Mouse (Mus musculus) T-helper 17 cell (primary cell): Measurements from ENCODE around the gene Bod1.

ENCODE experiments used
- in situ Hi-C, 2 experiments: fragments of 300-600 bp; cut with MboI, MseI; formaldehyde crosslinking; loops; 1 replicate in 1 of 2; 2 replicates in 1 of 2; pipeline ENCODE4 v1.15.1; 2025; ENCODE audit warnings: high pct_unique_total_duplicates in 2 of 2

Gene Bod1

GRCm38 (mm10) chr11:31671354-31672169 lies at the start of gene Bod1:
TSS of gene Bod1 (minus strand) at chr11:31671885.
- in situ Hi-C loops = loop anchor here in 1 of 2 experiments (10.0 kb wide), 2 partner anchors 463 to 493 kb away; no protein-coding TSS in a partner anchor

DNA sequence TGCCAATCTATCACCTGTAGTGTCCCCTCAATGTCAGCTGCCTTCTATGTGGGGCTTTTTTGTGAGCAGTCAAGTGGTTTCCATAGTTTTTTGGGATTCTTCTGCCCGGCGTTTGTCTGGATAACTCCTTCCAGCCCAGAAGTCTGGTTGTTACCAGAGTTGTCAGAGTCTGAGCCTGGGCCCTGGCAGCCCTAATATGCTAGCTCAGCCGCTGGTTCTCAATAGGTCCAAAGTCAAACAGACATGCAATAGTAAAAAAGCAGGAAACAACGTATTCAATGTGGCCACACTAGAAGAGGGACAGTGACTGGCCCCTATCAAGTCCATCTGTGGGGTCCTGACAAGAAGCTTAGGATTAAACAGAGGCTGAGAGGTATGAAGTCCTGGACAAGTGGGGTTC lies 47.4 kb upstream of the Bod1 start:
- in situ Hi-C loops = no loop called here

- in situ Hi-C loops = no loop called here
Observed at GRCm38 (mm10) chr11:31717926-31718735, 46.4 kb upstream of the Bod1 start.

DNA sequence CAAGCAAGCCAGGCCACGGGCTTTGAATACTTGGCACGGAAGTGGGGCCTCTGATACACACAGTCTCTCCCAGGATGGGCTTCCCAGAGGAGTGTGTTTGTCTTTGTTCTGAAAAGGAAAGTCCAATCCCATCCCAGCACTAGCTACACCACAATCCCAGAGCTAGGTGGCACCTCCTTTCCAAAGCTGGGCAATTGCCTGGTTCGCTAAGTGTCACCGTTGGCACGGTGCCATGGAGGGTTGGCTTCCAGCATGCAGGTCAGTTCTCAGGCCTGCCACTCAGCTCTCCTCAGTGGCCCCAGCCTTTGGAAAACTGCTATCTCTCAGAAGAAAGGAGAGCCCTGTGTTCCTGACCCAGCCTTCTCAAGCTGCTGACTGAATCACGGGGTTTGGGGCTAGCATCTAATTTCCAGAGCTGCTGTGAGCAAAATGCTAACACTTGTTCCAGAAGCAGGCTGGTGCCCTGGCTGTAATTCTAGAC lies 42.0 kb upstream of the Bod1 start:
- in situ Hi-C loops = no loop called here

- in situ Hi-C loops = no loop called here
Observed at GRCm38 (mm10) chr11:31713116-31713515, 41.4 kb upstream of the Bod1 start.

DNA sequence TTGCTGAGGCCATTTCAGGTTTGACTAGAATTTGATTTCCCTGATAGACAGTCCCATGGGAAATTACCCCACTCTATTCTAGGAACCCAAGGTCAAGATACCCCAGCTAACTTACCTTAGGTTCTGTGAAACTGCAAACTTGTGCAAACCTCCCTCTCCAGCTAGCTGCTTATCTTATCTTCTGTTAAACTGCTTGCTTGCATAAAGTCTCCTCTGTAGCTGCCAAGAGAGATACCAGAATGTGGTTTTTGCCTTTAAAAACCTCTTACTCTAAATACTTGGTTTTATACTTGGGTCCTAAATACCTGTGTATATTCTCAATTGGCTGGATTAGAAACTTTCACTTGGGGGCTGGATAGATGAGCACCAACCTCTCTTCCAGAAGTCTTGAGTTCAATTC lies 36.1 kb upstream of the Bod1 start:
- in situ Hi-C loops = loop anchor here in 1 of 2 experiments (10.0 kb wide), 1 partner anchor 1383 kb away; no protein-coding TSS in a partner anchor

DNA sequence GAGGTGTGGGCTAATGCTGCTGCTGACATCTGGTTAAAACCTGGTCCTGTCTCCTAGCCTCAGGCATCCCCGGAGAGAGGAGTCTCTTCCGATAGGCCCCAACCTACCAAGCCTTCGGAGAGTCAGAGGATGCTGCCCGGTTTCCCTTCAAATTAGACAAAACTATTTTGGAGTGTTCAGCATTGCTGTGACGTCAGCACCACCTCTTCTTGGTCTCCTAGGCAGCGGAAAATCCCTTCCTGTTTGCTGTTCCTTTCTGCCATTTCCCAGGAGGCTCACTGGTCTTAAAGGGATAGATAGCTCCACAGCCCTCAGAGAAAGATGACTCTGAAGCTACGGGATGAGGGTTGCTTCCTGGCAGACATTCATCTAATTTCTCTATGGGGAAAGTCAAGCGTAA lies 31.5 kb upstream of the Bod1 start:
- in situ Hi-C loops = loop anchor here in 1 of 2 experiments (10.0 kb wide), 1 partner anchor 1378 kb away; no protein-coding TSS in a partner anchor

- in situ Hi-C loops = loop anchor here in 1 of 2 experiments (10.0 kb wide), 1 partner anchor 1377 kb away; no protein-coding TSS in a partner anchor
Observed at GRCm38 (mm10) chr11:31701901-31702300, 30.2 kb upstream of the Bod1 start.

- in situ Hi-C loops = loop anchor here in 1 of 2 experiments (25.0 kb wide), 1 partner anchor 463 kb away; no protein-coding TSS in a partner anchor
Observed at GRCm38 (mm10) chr11:31699502-31699901, 27.8 kb upstream of the Bod1 start.

DNA sequence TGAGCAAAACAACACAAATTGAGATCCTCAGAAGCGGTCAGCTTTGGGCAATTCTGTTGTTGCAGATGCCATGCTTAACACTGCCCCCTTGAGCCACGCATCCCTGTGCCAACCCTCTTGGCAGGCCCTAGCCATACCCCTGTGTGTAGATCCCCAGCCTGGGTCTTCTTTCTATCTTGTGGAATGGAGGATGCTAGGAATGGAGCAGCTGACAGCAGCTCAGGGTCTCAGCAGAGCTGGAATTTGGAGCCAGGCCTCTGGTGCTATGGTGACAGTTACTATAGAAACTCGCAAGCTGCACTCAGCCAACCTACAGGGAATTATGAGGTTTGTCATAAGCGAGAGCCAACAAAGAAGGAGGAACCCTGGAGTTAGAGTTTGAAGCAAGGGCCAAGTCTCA lies 23.1 kb upstream of the Bod1 start:
- in situ Hi-C loops = loop anchor here in 1 of 2 experiments (25.0 kb wide), 1 partner anchor 468 kb away; no protein-coding TSS in a partner anchor

- in situ Hi-C loops = loop anchor here in 1 of 2 experiments (25.0 kb wide), 1 partner anchor 468 kb away; no protein-coding TSS in a partner anchor
Observed at GRCm38 (mm10) chr11:31694109-31694508, 22.4 kb upstream of the Bod1 start.

DNA sequence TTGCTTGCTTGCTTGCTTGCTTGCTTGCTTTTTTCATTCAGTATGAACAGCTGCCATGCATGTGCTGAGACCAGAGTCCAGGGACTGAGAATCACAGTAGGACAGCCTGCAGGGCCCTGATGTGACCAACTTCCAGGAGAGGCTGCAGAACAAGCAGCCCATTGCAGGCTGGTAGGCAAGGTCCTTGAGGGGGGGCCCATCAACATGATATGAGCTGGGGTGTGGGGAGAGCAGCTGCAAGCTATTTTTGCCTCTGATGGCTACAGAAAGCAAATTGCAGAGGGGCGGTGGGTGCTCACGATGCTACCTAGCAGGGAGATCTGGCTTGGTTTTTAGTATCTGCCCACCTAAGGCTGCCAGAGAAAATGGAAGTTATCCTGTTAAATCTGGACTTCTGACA lies 21.6 kb upstream of the Bod1 start:
- in situ Hi-C loops = loop anchor here in 1 of 2 experiments (25.0 kb wide), 1 partner anchor 469 kb away; no protein-coding TSS in a partner anchor

- in situ Hi-C loops = loop anchor here (5.0 to 25.0 kb wide), 2 partner anchors 263 to 473 kb away; no protein-coding TSS in a partner anchor
Observed at GRCm38 (mm10) chr11:31688956-31689355, 17.3 kb upstream of the Bod1 start.

GRCm38 (mm10) chr11:31684913-31685567 lies 13.4 kb upstream of the Bod1 start:
- in situ Hi-C loops = loop anchor here (5.0 to 25.0 kb wide), 3 partner anchors 262 to 477 kb away; no protein-coding TSS in a partner anchor

DNA sequence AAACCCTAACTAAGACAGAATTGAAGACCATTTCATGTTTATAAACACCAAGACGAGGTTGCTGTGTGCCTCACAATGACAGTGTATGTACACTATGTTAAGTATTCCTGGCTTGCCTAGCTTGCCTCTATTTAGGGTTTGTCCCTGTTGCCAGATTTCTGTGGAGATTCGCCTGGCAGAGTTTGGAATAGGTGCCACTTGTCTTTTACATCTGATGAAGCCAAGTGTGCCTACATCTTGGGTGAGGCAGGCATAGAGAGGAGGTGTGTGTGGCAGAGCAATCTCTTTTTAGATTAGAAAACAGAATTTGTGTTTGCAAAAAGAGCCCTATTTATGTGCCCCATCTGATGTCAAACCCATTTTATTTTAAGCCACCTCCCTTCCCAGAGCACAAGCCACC lies 12.4 kb upstream of the Bod1 start:
- in situ Hi-C loops = loop anchor here in 1 of 2 experiments (5.0 to 25.0 kb wide), 2 partner anchors 263 to 478 kb away; no protein-coding TSS in a partner anchor

DNA sequence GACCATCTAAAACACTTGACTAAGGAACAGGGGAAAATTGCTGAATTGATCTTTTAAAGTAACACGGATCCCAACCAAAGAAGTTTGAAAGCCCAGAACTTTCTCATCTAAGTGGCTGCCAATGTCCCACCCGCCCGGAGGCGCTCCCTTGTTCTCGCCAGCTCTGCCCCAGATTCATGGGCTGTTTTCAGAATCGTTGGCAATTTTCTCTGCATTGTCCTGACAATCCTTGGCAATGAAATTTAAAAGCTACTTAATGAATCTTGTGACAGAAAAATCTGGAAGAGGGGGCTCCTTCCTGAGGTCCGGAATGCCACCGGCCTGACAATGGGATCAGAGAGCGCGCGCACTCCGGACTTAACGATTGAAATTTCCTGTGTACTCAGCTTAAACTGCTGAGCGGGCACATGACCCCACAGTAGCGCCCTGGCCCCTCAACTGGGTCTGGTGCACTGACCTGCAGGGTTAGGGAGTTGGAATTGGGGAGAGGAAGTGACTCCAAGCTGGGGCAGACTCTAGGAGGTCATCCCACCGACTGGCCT lies 8.2 kb upstream of the Bod1 start:
- in situ Hi-C loops = loop anchor here (5.0 to 25.0 kb wide), 5 partner anchors 192 to 485 kb away; partner anchors contain the start of gene Cpeb4 (in 1 of the 2)

DNA sequence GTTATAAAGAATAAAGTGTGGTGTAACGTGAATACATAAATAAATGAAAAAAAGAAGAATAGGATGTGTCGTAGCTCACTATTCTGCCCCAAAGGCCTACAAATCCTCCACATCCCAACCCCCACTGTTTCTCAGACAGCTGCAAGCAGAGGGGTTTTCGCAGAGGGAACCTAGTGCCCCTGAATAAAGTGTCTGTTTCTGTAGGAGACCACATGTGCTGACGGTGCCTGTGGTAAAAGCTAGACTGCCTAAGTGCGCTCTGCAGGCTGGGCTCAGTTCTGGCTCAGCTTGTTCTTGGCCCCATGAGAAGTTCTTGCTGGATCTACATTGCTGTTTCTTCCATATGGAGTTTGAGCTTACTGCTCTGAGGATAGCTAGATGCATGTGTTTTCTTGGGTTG lies 5.6 kb upstream of the Bod1 start:
- in situ Hi-C loops = loop anchor here (5.0 to 25.0 kb wide), 4 partner anchors 195 to 487 kb away; partner anchors contain the start of gene Cpeb4 (in 1 of the 2)

- in situ Hi-C loops = loop anchor here (5.0 to 25.0 kb wide), 4 partner anchors 196 to 488 kb away; partner anchors contain the start of gene Cpeb4 (in 1 of the 2)
Observed at GRCm38 (mm10) chr11:31676661-31677252, 5.1 kb upstream of the Bod1 start.

- in situ Hi-C loops = loop anchor here (5.0 to 25.0 kb wide), 4 partner anchors 197 to 489 kb away; partner anchors contain the start of gene Cpeb4 (in 1 of the 2)
Observed at GRCm38 (mm10) chr11:31675430-31675829, 3.7 kb upstream of the Bod1 start.

DNA sequence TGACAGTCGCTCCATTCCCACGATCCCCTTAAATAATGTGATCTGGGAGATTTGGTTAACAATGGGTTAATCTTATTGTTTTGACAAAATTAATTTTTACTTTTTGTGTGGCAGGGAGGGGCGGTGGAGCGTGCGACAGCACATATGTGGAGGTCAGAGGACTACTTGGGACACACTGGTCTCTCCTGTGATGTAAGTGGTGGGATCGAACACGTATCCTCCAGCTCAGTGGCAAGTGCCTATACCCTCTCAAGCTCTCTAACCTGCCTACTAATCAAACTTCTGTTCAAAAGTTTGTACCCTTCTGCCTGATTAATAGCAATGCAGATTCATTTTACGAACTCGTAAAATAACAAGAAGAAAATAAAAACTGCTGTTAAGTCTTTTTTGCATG lies 482 bp upstream of the Bod1 start:
- in situ Hi-C loops = loop anchor here in 1 of 2 experiments (10.0 kb wide), 2 partner anchors 463 to 493 kb away; no protein-coding TSS in a partner anchor
